Mouse (Mus musculus): ENCODE measurements around the gene Camsap3. TPM values are rescaled to one million over a fixed set of nuclear protein-coding genes. Genes with fewer than 3 reads are reported as not detected.

Gene Camsap3
- total RNA-seq, 2 experiments from 2014 or later, result 9.1 to 13.8 TPM

DNA sequence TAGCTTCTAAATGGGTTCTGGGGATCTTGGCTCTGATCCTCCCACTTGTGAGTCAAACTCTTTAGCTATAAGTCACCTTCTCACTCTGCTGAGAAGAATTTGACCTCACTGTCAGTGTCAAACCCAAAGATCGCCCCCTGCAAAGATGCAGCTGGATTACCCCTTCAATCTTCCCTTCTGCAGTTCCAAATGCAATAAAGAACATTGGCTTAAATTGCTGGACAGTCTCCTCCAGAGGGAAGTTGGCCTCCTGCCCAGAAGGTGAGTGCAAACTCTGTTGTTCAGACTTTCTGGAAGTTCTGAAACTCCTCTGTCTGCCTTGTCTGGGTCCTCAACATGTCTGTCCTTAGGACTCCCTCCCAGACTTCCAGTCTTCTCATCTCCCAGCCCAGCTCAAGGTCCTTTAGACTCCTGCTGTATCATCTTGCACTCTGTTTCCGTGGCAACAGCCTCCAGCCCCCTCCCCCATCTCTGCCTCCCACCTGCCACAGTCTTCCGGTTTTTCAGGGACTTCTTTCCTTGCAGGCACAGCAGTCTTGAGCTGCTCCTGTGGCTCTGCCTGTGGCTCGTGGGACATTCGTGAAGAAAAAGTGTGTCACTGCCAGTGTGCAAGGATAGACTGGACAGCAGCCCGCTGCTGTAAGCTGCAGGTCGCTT lies 69.8 kb downstream of the Camsap3 start:
- peak; percentile 44 for DNase-seq

Other genes starting within 250 kb of the Camsap3 start
- 1 to 10 TPM; 2.3 to 3.7 TPM for gene A430078G23Rik, start 233.9 kb upstream of the Camsap3 start, total RNA-seq (2021)
- 10 to 100 TPM; 27.4 to 36.5 TPM for gene Arhgef18, start 194.3 kb upstream of the Camsap3 start, total RNA-seq (2021)
- gene Pex11g, start 119.6 kb upstream of the Camsap3 start, total RNA-seq (2021), result 10 to 100 TPM; 13.3 to 16.1 TPM
- gene Tex45, start 116.4 kb upstream of the Camsap3 start, total RNA-seq (2021), result under 1 TPM in 1 of 2 experiments, not detected in 1; 0.27 TPM
- gene Zfp358, start 94.2 kb upstream of the Camsap3 start, total RNA-seq (2021), result 10 to 100 TPM; 23.9 to 25.3 TPM
- 10 to 100 TPM; 30.2 to 37.6 TPM for gene Mcoln1, start 86.8 kb upstream of the Camsap3 start, total RNA-seq (2021)
- 10 to 100 TPM; 24.2 to 39.3 TPM for gene Pnpla6, start 71.9 kb upstream of the Camsap3 start, total RNA-seq (2021)
- gene C330021F23Rik, start 19.3 kb upstream of the Camsap3 start, total RNA-seq (2021), result 1 to 10 TPM in 1 of 2 experiments, under 1 TPM in 1; 0.61 to 1.9 TPM
- gene Xab2, start 34.0 kb downstream of the Camsap3 start, total RNA-seq (2021), result 10 to 100 TPM; 33.1 to 33.9 TPM
- gene Pet100, start 34.3 kb downstream of the Camsap3 start, total RNA-seq (2021), result 100 to 1,000 TPM; 104 to 118 TPM
- not detected for gene Pcp2, start 38.3 kb downstream of the Camsap3 start, total RNA-seq (2021)
- 10 to 100 TPM; 70.1 to 89.1 TPM for gene Stxbp2, start 43.7 kb downstream of the Camsap3 start, total RNA-seq (2021)
- 10 to 100 TPM in 1 of 2 experiments, 1 to 10 TPM in 1; 3.7 to 33.4 TPM for gene Retn, start 68.5 kb downstream of the Camsap3 start, total RNA-seq (2021)
- gene Mcemp1, start 78.5 kb downstream of the Camsap3 start, total RNA-seq (2021), result 1 to 10 TPM; 1.2 to 1.7 TPM
- gene Fcor, start 85.1 kb downstream of the Camsap3 start, total RNA-seq (2021), result 10 to 100 TPM; 28.3 to 29.9 TPM
- 10 to 100 TPM; 19.5 to 23.1 TPM for gene Trappc5, start 89.0 kb downstream of the Camsap3 start, total RNA-seq (2021)
- 1 to 10 TPM; 2.5 to 3.4 TPM for gene Fcer2a, start 106.9 kb downstream of the Camsap3 start, total RNA-seq (2021)
- 10 to 100 TPM in 1 of 2 experiments, 1 to 10 TPM in 1; 7.4 to 14.3 TPM for gene Clec4g, start 133.4 kb downstream of the Camsap3 start, total RNA-seq (2021)
- under 1 TPM; 0.63 to 0.79 TPM for gene Cd209a, start 161.7 kb downstream of the Camsap3 start, total RNA-seq (2021)